Mouse (Mus musculus): ENCODE results near the gene Kxd1.

- TF ChIP-seq GATA1 (IDR thresholded peaks at IDR 0.05; ENCODE audit: borderline replicate concordance, low read length) (no peak), FLI1 (IDR thresholded peaks at IDR 0.05; ENCODE audit: low read length) (no peak)
These were observed 57.8 kb downstream of the Kxd1 start for GRCm38 (mm10) chr8:70469938-70470337.

Measured in megakaryocyte, embryonic 14.5 days (primary cell).